ENCODE assay signal across 22 mouse cellular contexts in genomic region chr1:51804296-51805039, GRCm38 (mm10).
A peak's percentile ranks its signal among the peaks of the same experiment; 100 is the strongest.
DNase-seq lines count a peak whose midpoint lies in the region; ATAC-seq lines count a peak whose summit lies in the region.
"Had no signal": no experiment of that assay in that cellular context is flagged by ENCODE, and none has a peak within 500 bp of the region (broad histone marks: within the 10 kb centered on the region; RNA-seq: fewer than 3 reads in every experiment).

No protein-coding gene starts in this region.

- H3K4me1 ChIP-seq in neural tube, embryonic 13.5 days (replicated peaks), result peaks cover 17% of the 10 kb centered on the region
- H3K4me1 ChIP-seq in neural tube, embryonic 15.5 days, result peaks cover 14% of the 10 kb centered on the region
- H3K4me1 ChIP-seq: embryonic facial prominence, embryonic 15.5 days; limb, embryonic 12.5 days; liver, embryonic 13.5 days; neural tube, embryonic 12.5 days had no signal

- peak; percentile 55 to 80 for DNase-seq in adrenal gland, adult (ENCODE audit: inconsistent age in 2 of 2, low spot score in 1 of 2)
- DNase-seq in adrenal gland, postnatal 4 days (ENCODE audit: low spot score in 2 of 2), result no peak
- peak; percentile 14 to 24 for DNase-seq in kidney, postnatal 4 days
- DNase-seq in kidney, postnatal 36 days, result no peak
- DNase-seq in neural tube, embryonic 10.5 days (ENCODE audit: extremely low spot score, low spot score), result no peak
- DNase-seq in cerebellum, postnatal 25 days, result no peak
- DNase-seq: cerebellum, adult 11-12 months; cerebellum, postnatal 36 days; gastrocnemius, adult 2 months; heart, postnatal 10 days; kidney, adult 8-10 months; liver, embryonic 13.5 days; right cerebral cortex, postnatal 4 days; thymus, adult 2 months had no signal

- no peaks in the 10 kb centered on the region for H3K27me3 ChIP-seq in neural tube, embryonic 13.5 days
- H3K27me3 ChIP-seq in neural tube, embryonic 15.5 days (replicated peaks), result no peaks in the 10 kb centered on the region
- H3K27me3 ChIP-seq: embryonic facial prominence, embryonic 15.5 days; limb, embryonic 12.5 days; liver, embryonic 13.5 days; neural tube, embryonic 12.5 days had no signal

- no peak overlapping the region for H3K4me2 ChIP-seq in neural tube, embryonic 13.5 days
- no peak overlapping the region for H3K4me2 ChIP-seq in neural tube, embryonic 15.5 days
- H3K4me2 ChIP-seq: embryonic facial prominence, embryonic 15.5 days; heart, embryonic 11.5 days; limb, embryonic 12.5 days; liver, embryonic 13.5 days; midbrain, embryonic 11.5 days; neural tube, embryonic 12.5 days had no signal

- H3K4me3 ChIP-seq in neural tube, embryonic 13.5 days, result no peak overlapping the region
- H3K4me3 ChIP-seq in neural tube, embryonic 15.5 days (replicated peaks), result no peak overlapping the region
- H3K4me3 ChIP-seq: embryonic facial prominence, embryonic 15.5 days; gastrocnemius, adult 2 months; limb, embryonic 12.5 days; liver, embryonic 13.5 days; neural tube, embryonic 12.5 days had no signal

- H3K36me3 ChIP-seq in neural tube, embryonic 13.5 days, result 0 out of 2 replicates have a peak, but pooled peaks cover 2% of the 10 kb centered on the region
- 0 out of 2 replicates have a peak, but pooled peaks cover 2% of the 10 kb centered on the region for H3K36me3 ChIP-seq in neural tube, embryonic 15.5 days
- H3K36me3 ChIP-seq: liver, embryonic 13.5 days had no signal

- H3K9ac ChIP-seq in neural tube, embryonic 13.5 days, result no peak overlapping the region
- H3K9ac ChIP-seq in neural tube, embryonic 15.5 days (replicated peaks), result no peak overlapping the region
- H3K9ac ChIP-seq: embryonic facial prominence, embryonic 15.5 days; limb, embryonic 12.5 days; liver, embryonic 13.5 days; neural tube, embryonic 12.5 days had no signal

- whole genome bisulfite sequencing in neural tube, embryonic 13.5 days, result 55% methylated on average over 12 of the region's 12 CpGs
- WGBS in neural tube, embryonic 15.5 days, result 47% methylated on average over 11 of the region's 12 CpGs

- H3K27ac ChIP-seq in neural tube, embryonic 13.5 days (replicated peaks), result peak overlapping the region; percentile 46; the same call in 1 of the 2 replicates
- peak overlapping the region; percentile 14 for H3K27ac ChIP-seq in neural tube, embryonic 15.5 days (replicated peaks)
- H3K27ac ChIP-seq: embryonic facial prominence, embryonic 15.5 days; gastrocnemius, adult 2 months; limb, embryonic 12.5 days; liver, embryonic 13.5 days; macrophage; neural tube, embryonic 12.5 days had no signal

- 0 out of 2 replicates have a peak, but pooled peaks have one; percentile 20 for ATAC-seq in neural tube, embryonic 13.5 days (ENCODE audit: low read depth)
- ATAC-seq in neural tube, embryonic 15.5 days (ENCODE audit: low FRiP score), result peak; percentile 75

- no peaks in the 10 kb centered on the region for H3K9me3 ChIP-seq in neural tube, embryonic 13.5 days
- no peaks in the 10 kb centered on the region for H3K9me3 ChIP-seq in neural tube, embryonic 15.5 days (replicated peaks)
- H3K9me3 ChIP-seq: embryonic facial prominence, embryonic 15.5 days; limb, embryonic 12.5 days; liver, embryonic 13.5 days; neural tube, embryonic 12.5 days had no signal

Comparison
In these comparisons a context has a peak if more than half of its experiments do, and no peak if none do; other contexts are left out.
1. DNase-seq: peak in adrenal gland, adult (2 of 2) and kidney, postnatal 4 days (2 of 2); none in adrenal gland, postnatal 4 days (0 of 2), kidney, postnatal 36 days (0 of 2), neural tube, embryonic 10.5 days (single experiment) and cerebellum, postnatal 25 days (0 of 2).